Mouse (Mus musculus): ENCODE measurements around the gene Msx1.
"Not testable (repeated sequence)": the region's sequence is repeated elsewhere in the genome, so short reads cannot be mapped to it uniquely, and the experiment has no call there.

GRCm38 (mm10) chr5:37830436-37830835 is 6.1 kb upstream of the Msx1 start:
- not testable (repeated sequence) for TF ChIP-seq GATA1 (IDR thresholded peaks at IDR 0.05; ENCODE audit: borderline replicate concordance, low read length); FLI1 (IDR thresholded peaks at IDR 0.05; ENCODE audit: low read length)
